Mouse (Mus musculus) spleen, embryonic (tissue): ENCODE data around the gene Krtcap2.

Experiments used
- CTCF ChIA-PET: fragments of 350-600 bp; sonication (Branson Sonifier 250); formaldehyde crosslinking; loops from one replicate; lab custom pipeline; 2022; lab: Charles Lee

The Krtcap2 gene

DNA sequence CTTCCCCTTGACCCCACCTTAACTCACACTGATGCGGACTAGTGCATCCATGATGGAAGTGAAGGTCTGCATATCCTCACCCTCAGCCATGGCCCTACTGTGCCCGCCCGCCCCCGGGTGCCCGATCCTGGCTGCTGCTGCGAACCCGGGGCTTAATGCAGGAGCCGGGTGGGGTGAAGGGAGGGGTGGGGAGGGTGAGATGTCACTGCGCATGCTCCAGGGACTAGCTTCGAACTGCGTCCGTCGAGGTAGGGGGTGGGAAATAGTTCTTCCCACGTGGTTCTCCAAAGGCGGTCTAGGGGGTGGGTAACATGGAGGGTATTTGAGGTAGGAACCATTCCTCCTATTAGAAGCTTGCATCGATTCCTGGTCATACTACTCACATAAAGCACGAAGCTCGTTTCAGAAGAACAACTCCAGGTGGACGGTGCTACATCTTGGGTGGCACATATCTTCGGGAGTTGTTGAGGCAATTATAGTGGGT, at the start of gene Krtcap2:
TSS of gene Krtcap2 (plus strand) at position 279 of the 484 bp plus-strand sequence.
- CTCF ChIA-PET: interaction anchor here (0.6 to 1.5 kb wide), 5 partner anchors 11 to 973 kb away, joined by 3 to 6 read pairs (median 5); partner anchors contain the start of genes Efna1 and Gba

DNA sequence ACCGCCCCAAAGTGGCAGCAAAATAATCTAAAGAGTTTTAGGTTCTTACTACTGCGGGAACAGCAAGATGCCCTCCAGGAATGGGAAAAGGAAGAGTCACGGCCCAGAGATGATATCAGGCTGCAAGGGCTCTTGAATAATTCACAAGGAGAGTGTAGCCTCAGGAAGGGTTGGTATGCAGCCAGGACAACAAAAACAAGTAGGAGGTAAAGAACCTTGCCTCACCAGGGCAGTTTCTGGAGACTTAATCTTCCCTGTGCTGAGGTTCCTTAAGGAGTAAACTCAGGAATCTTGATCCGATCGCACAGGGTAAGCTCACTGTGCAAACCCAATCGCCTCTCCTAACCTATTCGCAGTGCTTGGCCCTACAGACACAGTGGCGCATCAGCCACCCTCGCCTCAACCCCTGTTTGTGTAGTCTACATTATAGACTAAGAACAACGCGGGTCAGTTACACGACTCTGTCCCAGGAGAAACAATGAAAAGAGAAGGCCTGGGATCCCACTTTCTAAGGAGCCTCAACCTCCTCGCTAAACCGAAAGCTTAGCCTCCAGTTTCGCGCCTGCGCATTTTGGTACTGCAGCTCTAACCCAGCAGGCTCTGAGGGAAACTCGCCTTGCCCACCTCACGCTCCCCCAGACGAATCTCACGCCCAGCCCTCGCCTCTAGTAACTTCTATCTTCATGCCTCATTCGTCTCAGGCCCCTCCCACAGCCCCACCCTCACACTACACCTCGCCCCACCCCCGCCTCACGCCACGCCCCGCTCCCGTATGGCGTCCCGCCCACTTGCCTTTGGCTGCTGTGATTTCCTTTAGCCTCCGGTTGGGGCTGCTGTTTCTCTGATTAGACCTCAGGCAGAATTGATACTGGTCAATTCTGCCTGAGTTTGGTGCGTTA, 49.5 kb upstream of the Krtcap2 start:
- CTCF ChIA-PET: no interaction called here

DNA sequence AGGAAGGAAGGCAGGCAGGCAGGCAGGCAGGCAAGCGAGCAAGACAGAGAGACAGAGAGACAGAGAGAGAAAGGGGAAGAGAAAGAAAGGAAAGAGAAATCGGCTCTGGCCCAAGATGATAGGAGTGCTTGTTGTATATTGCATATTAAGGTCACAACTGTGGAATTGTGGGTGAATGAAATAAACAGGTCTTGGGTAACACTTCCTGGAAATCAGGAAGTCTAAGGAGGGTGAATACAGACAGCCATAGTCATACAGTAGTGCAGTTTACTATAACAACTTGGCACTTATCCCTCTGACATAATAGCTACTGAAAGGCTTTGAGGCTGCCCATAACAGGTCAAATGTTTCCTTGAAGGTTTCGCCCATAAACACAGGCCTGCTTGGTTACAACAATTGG, 45.9 kb upstream of the Krtcap2 start:
- CTCF ChIA-PET: interaction anchor here (0.5 to 0.8 kb wide), 2 partner anchors 893 to 899 kb away, joined by 3 to 6 read pairs; no protein-coding TSS in a partner anchor

DNA sequence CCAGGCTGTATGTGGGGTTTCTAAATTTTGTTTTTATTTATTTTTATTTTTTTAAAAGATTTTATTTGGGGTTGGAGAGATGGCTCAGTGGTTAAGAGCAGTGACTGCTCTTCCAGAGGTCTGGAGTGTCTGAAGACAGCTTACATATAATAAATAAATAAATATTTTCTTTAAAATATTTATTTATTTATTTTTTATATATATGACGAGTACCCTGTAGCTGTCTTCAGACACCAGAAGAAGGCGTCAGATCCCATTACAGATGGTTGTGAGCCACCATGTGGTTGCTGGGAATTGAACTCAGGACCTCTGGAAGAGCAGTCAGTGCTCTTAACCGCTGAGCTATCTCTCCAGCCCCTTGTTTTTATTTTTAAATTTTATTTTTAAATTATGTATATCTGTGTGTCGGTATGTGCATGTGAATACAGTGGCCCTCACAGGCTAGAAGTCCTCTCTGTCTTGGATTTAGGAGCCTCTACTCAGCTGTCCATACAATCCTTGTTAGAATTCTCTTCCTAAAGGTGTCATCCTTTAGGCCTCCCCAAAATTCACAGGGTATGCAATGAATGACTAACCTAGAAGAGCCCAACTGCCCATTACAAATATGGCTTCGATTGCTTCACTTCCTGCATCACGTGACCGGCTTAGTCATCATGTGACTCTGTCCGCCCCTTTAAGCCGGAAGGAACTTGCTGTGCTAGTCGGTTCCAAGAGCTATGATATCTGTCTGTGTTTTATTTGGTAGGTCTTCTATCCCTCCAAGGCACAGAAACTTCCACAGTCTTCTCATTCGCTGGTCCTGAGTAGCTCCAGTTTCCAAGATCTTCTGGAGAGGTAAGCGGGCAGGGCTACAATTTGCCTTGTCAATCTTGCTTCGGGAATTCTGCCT, 43.3 kb upstream of the Krtcap2 start, which contains the start of gene Gba:
TSS of gene Gba (plus strand) at position 676 of the 889 bp plus-strand sequence.
- CTCF ChIA-PET: interaction anchor here (0.6 to 0.7 kb wide), 3 partner anchors 12 to 1305 kb away, joined by 3 to 5 read pairs (median 4); partner anchors contain the start of gene Trim46

DNA sequence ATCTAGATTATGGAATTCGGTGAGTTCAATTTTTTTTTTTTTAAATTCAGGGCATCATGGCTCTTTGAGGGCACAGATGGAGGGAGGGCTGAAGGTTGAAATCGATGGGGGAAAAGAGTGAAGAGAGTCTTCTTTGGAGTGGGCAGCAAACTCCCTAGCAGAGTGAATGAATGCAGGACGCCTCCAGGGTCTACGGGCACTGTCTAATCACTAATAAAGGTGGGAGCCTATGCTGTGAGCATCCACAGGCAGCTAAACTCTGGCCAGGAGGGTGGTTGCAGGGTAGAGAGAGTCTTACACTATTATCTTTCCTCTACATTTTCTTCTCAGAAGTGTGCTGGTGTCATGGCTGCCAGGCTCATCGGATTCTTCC, 42.6 kb upstream of the Krtcap2 start:
- CTCF ChIA-PET: interaction anchor here (0.6 to 0.7 kb wide), 3 partner anchors 13 to 1304 kb away, joined by 3 to 5 read pairs (median 4); partner anchors contain the start of gene Trim46

DNA sequence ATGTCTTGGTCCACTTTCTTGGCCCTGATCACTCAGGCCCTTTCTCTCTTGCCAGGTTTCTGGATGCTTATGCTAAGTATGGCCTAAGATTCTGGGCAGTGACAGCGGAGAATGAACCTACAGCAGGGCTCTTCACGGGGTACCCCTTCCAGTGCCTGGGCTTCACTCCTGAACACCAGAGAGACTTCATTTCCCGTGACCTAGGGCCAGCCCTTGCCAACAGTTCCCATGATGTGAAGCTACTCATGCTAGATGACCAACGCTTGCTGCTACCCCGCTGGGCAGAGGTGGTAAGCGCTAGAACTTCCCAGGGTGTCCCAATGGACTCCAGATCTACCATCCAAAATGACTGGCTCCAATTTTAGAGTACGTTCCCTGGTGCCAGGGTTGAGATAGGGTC, 39.7 kb upstream of the Krtcap2 start:
- CTCF ChIA-PET: no interaction called here

DNA sequence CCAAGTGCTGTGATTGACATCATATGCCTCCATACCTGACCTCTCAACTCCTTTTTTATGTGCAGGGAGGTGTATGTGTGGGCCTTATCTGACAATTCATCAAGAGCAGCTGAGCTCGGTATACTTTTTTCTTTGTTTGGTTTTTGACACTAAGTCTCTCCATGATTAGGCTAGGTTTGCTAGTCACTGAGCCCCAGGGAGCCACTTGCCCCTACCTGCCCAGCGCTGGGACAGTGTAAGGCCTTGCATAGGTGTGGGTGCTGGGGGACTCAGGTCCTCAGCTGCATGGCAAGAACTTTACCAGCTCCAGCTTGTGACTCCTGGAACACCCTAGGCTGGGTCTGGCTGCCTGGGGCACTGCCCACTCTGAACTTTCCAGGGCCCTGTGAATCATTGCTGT, 39.1 kb upstream of the Krtcap2 start:
- CTCF ChIA-PET: no interaction called here

DNA sequence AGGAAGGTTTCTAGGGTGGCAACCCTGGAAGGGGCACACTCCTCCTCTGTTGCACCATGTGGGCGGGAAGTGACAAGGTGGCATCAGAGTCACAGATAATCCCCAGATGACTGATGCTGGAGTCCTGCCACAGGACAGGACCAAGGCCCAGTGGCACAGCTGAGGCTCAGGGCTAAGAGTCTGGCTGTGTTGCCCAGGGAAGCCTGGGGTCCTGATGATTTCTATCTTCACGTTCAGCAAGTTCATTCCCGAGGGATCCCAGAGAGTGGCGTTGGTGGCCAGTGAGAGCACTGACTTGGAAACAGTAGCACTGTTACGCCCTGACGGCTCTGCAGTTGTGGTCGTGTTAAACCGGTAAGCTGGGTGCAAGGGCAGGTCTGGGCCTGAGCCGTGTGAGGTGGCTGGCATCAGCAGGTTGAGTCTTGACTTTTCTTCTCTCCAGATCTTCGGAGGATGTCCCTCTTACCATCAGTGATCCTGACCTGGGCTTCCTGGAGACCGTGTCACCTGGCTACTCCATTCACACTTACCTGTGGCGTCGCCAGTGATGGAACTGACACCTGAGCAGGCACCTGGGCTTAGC, 37.6 kb upstream of the Krtcap2 start:
- CTCF ChIA-PET: no interaction called here

DNA sequence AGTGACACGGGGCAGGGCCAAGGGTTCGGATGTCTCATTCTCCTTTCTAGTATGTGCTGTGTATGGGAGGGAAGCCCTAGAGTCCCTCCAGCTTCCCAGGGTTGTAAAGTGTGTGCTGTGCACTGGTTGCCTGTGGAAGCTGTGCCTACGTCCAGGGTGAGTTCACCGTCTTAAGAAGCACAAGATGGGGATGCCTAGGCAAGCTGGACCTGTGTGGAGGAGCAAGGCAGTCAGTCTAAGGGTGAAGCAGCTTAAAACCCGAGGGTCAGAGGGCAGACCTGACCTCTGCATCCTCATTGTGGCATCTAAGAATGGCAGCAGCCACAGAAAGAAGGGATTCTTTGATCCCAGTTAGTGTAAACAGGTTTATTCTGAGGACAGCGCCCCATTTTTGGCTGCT, 37.0 kb upstream of the Krtcap2 start:
- CTCF ChIA-PET: no interaction called here

DNA sequence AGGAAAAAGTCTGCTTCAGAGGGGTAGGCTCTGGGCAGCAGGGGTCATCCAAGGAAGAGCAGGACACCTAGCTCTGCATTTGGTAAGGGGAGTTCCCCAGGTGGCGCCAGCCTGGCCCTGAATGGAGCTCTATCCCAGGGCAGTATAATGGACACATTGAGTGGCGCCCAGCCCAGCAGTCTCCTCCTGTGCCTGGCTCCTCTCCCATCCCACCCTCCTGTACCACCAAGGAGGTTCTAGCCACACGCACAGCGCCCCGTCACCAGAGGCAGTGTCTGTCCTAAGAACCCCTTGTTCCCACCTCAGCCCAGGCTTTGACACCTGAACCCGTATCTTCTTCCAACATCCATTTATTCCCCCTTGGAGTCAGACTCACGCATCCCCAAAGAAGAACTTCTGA, 36.0 kb upstream of the Krtcap2 start:
- CTCF ChIA-PET: no interaction called here

DNA sequence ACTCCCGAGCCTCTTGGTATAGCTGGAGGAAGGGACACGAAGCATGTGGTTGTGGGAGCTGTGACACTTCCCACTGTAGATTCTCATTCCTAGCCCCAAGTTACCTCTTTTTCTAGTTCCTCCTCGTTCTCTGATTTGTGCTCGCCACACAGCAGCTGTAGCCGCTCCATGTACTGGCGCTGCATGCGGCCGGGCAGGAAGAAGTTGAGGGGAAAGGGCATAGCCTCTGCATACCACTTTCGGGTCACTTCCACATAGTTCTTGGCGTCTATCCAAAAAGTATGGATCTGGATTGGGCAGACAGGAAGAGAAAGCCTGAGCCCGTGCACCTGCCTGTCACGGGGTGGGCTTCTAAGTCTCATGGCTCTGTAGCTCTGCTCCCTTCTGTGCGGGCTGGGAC, 35.6 kb upstream of the Krtcap2 start:
- CTCF ChIA-PET: no interaction called here

DNA sequence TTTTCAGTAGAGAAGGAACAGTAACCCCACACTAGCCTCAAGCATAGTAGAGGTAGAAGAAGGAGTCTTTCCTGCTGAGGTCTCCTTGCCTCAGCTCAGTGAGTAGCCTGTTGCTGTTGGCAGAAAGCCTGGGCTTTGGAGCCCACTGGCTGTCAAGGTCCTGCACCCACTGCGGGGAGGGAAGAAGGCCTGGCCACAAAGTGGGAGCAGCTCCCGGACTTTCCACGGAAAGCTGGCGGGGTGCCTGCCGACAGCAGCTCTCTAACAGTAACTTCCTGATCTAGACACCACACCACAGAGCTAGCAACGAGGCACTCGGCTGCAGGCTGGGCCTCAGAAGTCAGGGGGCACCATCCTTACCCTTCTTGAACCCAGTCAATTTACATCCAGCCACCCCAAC, 35.0 kb upstream of the Krtcap2 start:
- CTCF ChIA-PET: no interaction called here

DNA sequence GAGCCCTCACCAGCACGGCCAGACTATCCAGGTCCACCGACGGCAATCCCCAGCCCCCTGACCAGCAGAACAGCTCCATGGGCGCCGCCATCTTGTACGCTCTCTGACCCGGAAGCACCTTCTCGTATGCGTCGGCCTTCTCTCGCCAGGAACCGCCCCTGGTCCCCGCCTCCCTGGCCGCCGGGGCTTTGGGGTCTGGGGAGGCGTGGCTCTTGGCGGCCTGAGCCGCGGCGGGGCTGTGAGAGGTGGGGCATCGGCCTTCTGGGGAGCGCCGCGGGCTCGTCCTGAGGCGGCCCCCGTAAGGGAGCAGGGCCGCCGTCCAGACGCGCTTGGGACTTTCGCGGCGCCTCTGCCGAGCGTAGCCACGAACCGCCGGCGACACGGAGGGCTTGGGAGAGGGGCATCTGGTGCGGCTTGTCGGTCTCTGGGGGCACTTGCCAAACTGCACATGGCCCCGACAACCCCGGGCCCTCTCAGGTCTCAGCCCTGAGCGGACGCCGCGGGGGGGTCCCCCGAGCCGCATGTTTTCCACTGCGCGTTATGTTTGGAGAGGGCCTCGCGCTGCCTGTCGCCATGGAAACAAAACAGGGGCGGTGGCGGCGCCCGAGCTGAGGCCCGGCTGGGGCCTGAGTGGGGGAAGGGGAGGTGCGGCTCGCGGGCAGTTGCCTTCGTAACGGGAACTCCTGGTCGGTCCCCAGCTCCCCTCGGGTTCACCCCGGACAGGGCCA, 31.8 kb upstream of the Krtcap2 start:
- CTCF ChIA-PET: interaction anchor here (0.7 to 0.9 kb wide), 2 partner anchors 31 to 1044 kb away, joined by 5 to 7 read pairs; no protein-coding TSS in a partner anchor

DNA sequence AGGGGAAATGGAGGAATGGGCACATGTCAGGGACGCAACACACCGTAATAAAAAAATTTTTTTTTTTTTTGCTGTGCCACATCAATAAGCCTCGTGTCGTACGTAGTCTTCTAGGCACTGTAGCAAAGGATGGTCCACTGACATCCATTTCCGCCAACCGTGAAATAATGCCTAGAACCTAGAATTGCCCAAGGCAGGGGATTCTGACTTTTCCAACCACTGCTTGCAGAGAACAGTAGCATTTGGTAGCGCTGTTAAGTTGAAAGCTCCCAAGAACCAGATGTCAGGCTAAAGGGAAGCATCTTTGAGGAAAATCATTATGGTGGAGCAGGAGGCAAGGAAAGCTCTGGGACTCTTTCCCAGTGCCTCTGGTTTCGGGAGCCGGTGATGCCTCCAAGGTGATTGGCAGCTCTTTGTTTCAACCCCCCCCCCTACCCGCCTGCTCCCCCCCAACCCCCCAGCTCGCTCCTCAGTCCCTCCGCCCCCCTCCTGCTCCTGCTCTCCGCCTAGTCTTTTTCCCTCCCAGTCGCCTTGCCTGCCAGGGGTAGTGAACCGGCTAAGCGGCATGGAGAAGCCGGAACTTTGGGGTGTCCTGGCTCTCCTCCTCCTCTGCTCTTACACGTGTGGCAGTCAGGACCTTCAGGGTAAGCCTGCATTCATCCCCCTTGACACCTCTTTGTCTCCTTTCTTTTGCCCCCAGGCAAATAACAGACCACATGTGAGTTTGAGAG, 30.9 kb upstream of the Krtcap2 start, which contains the start of gene Thbs3:
TSS of gene Thbs3 (plus strand) at position 500 of the 731 bp plus-strand sequence.
- CTCF ChIA-PET: interaction anchor here (0.7 to 0.9 kb wide), 2 partner anchors 30 to 1045 kb away, joined by 5 to 7 read pairs; no protein-coding TSS in a partner anchor

DNA sequence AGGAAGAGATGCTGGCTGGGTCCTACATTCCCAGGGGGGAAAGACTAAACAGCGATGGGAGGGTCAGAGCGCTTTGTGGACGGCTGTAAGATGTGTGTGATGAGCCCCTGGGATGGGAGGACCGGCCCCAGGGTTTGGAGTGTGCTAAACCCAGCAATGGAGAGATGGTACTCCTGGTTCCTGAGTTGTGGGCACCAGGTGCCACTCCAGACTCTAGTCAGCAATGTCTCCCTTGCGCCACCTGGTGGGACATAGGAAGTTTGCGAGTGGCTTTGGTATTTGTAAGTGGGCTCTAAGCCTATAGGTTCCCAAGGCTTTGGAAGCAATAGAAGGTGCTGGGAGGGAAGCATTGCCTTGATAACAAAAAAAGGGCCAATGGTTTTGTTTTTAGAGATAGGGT, 29.9 kb upstream of the Krtcap2 start:
- CTCF ChIA-PET: interaction anchor here (0.6 to 1.0 kb wide), 2 partner anchors 19 to 130 kb away, joined by 3 to 4 read pairs; no protein-coding TSS in a partner anchor

DNA sequence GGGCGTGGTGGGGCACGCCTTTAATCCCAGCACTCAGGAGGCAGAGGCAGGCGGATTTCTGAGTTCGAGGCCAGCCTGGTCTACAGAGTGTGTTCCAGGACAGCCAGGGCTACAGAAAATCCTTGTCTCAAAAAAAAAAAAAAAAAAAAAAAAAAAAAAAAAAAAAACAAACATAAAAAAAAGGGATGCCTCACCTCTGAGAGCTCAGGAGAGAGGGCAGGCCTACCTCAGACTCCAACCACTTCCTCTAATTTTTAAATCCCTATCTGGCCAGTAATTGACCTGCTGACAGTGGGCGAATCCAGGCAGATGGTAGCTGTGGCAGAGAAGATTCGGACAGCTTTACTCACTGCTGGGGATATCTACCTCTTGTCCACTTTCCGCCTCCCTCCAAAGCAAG, 29.4 kb upstream of the Krtcap2 start:
- CTCF ChIA-PET: interaction anchor here (0.7 to 1.0 kb wide), 2 partner anchors 19 to 36 kb away, joined by 3 to 4 read pairs; no protein-coding TSS in a partner anchor

DNA sequence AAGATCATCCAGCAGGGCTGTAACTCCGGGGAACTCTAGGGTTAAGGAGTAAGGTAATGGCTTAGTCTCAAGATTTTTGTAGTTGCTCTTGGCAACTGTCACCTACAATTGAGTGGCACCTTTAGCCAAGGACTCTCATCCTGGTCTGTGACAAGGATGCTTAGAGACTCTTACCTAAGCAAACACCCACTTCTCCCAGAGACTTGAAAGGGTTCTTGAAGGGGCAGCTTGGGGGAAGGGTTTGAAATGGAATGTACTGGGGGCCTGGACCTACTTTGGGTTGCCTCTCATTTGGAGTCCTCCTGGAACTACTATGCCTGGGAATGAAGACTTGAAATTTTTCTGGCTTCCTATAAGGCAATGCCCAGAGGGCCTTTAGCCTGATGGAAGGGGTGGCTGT, 27.5 kb upstream of the Krtcap2 start:
- CTCF ChIA-PET: no interaction called here

DNA sequence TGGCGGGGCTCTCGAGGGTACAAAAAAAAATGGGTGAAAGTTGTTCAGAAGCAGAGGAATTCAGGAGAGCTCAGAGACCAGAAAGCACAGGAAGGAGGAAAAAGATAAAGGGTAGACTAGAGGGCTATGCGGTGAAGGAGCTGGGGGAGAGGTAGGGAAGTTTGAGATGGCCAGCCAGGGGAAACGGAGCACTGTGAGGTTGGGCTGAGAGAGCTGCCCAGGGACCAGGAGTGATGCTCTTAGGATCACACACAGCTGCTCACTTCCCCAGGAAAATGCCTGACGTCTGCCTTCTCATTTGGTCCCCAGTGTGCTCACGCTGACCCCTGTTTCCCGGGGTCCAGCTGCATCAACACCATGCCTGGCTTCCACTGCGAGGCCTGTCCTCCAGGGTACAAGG, 26.2 kb upstream of the Krtcap2 start:
- CTCF ChIA-PET: no interaction called here

DNA sequence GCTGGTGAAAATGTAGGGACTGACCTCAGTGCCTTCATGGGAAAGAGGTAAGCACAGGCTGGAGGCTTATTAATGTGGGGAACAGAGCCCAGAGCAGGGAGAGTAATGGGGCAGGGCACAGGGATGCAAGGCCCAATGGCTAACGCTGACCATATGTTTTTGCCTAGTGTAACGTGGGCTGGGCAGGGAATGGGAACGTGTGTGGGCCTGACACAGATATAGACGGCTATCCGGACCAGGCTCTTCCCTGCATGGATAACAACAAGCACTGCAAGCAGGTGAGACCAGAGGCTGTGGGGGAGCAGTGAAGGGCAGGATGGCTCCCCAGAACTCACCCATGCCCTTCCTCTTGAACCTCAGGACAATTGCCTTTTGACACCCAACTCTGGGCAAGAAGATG, 24.6 kb upstream of the Krtcap2 start:
- CTCF ChIA-PET: no interaction called here

DNA sequence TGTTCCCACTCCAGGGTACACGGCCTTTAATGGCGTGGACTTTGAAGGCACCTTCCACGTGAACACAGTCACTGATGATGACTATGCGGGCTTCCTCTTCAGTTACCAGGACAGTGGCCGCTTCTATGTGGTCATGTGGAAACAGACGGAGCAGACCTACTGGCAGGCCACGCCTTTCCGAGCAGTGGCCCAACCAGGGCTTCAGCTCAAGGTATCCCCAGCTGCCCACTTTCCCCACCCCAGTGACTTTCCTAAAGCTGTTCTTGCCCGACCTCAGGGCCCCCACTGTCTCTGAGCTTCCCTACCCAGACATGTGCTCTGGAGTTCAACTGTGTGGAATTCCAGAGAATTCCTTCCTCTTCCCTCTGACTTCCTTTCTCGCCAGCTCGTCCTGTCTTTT, 21.0 kb upstream of the Krtcap2 start:
- CTCF ChIA-PET: no interaction called here
